Mouse (Mus musculus) midbrain, embryonic 15.5 days (tissue): ENCODE measurements at regions not wholly inside any gene's neighbourhood (a gene's known extent, or its start where the extent isn't known, plus 50 kb on each side); places are given as distances from the start of the nearest gene placed in this dataset.

Source experiments
- ATAC-seq: fragments of 200-750 bp; cut with Nextera tagmentation; replicated peaks from 2 replicates; pipeline ENCODE4 v1.8.0; 2017; ENCODE audit warnings: moderate TSS enrichment
- H3K27ac ChIP-seq: fragments of 300-500 bp; sonication (generic); 2 replicates; pipeline ENCODE4 v1.5.1; 2015; ENCODE audit warnings: mild to moderate bottlenecking, inconsistent platforms
- H3K27me3 ChIP-seq: fragments of 300-500 bp; sonication (generic); replicated peaks from 2 replicates; pipeline ENCODE4 v1.6.1; 2015; ENCODE audit warnings: inconsistent platforms
- H3K36me3 ChIP-seq: fragments of 300-500 bp; sonication (generic); replicated peaks from 2 replicates; pipeline ENCODE4 v1.6.1; 2015; ENCODE audit warnings: inconsistent platforms
- H3K4me1 ChIP-seq: fragments of 300-500 bp; sonication (generic); 2 replicates; pipeline ENCODE4 v1.6.1; 2015; ENCODE audit warnings: inconsistent platforms
- H3K4me2 ChIP-seq: fragments of 300-500 bp; sonication (generic); 2 replicates; pipeline ENCODE4 v1.6.1; 2015; ENCODE audit warnings: inconsistent platforms, mild to moderate bottlenecking, moderate library complexity
- H3K4me3 ChIP-seq: fragments of 300-500 bp; sonication (generic); 2 replicates; pipeline ENCODE4 v1.5.1; 2015; ENCODE audit warnings: mild to moderate bottlenecking, inconsistent platforms
- H3K9ac ChIP-seq: fragments of 300-500 bp; sonication (generic); 2 replicates; pipeline ENCODE4 v1.6.1; 2015; ENCODE audit warnings: mild to moderate bottlenecking, inconsistent platforms
- H3K9me3 ChIP-seq: fragments of 300-500 bp; sonication (generic); 2 replicates; pipeline ENCODE4 v1.6.1; 2016; ENCODE audit warnings: inconsistent platforms
- WGBS: fragments of 180-500 bp; shearing (Covaris S2); methylation state at CpG from one replicate; pipeline ENCODE4 v1.1.7; 2015; ENCODE audit warnings: mixed read lengths; 5-methylcytosine and 5-hydroxymethylcytosine counted together

DNA sequence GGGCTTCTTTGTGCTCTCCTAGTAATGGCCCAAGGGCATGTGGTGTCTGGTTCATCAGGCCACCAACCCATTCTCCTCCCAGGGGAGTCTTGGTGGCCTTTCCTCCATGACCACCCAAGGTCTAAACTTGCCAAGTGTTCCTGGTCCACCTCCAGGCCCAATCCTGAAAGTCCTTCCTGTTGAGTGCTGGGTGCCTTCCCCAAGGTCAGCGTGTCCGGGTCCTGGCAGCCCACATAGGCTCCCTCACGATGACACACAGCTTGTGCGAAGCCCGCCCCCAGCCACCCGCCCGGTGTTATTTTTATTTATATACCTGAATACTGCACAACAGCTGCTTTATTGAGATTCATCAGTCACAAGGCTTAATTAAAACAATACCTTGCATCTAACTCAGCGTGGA, 161.8 kb upstream of the A530016L24Rik start:
- H3K27me3 ChIP-seq = no peaks in the 10 kb centered on the region
- WGBS = 82% methylated on average over 8 of the region's 8 CpGs
- H3K9me3 ChIP-seq = no peaks in the 10 kb centered on the region
- H3K36me3 ChIP-seq = no peaks in the 10 kb centered on the region
- no peak overlapping the region for H3K9ac ChIP-seq
- H3K4me1 ChIP-seq = peaks cover 41% of the 10 kb centered on the region
- no peak overlapping the region for H3K4me3 ChIP-seq
- H3K4me2 ChIP-seq = no peak overlapping the region
- ATAC-seq = no peak
- no peak overlapping the region for H3K27ac ChIP-seq

- no peak overlapping the region for H3K9ac ChIP-seq
- 0 out of 2 replicates have a peak, but pooled peaks have one; percentile 10 for ATAC-seq
- H3K4me3 ChIP-seq = no peak overlapping the region
- H3K27me3 ChIP-seq = no peaks in the 10 kb centered on the region
- H3K9me3 ChIP-seq = no peaks in the 10 kb centered on the region
- H3K4me2 ChIP-seq = no peak overlapping the region
- no peaks in the 10 kb centered on the region for H3K36me3 ChIP-seq
- peaks cover 53% of the 10 kb centered on the region for H3K4me1 ChIP-seq
- H3K27ac ChIP-seq = peak overlapping the region; percentile 86
- 22% methylated on average over 8 of the region's 8 CpGs for WGBS
Observed at GRCm38 (mm10) chr12:112328809-112329575, 160.3 kb upstream of the A530016L24Rik start.

DNA sequence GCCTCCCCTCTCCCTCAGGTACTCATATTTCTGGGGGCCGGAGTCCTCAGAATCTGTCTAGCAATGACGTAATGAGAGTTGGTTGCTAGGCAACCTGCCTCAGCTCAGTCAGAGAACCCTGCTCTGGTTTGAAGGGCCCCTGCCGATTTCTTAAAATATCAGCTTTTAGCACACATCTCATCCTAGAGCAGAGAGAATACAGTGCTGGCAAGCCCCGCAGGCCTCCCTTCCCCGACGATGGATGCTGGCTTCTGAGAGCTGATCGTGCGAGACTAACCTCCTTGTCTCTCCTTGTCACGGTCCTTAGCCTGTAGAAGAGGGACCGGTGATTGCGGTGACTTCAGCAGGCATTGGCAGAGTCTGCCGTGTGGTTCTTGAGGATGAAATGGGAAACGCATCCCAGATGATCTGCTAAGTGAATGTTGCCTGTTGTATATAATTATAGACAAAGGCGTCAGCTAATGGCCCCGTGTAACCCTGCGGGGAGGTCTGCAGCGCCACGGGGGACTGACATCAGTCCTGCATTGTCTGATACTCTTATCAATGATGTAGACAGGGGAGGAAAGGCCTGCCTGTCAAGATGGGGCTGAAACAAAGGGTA, 159.4 kb upstream of the A530016L24Rik start:
- Histone ChIP-seq H3K4me3 (no peak overlapping the region), H3K4me2 (peak overlapping the region; percentile 22), H3K27ac (peak overlapping the region; percentile 86), H3K9me3 (no peaks in the 10 kb centered on the region), H3K4me1 (peaks cover 61% of the 10 kb centered on the region), H3K36me3 (no peaks in the 10 kb centered on the region), H3K27me3 (no peaks in the 10 kb centered on the region), H3K9ac (0 out of 2 replicates have a peak overlapping the region, but pooled peaks have one; percentile 6)
- 4% methylated on average over 18 of the region's 18 CpGs for WGBS
- ATAC-seq = peak; percentile 53

GRCm38 (mm10) chr12:112330557-112330956, 158.7 kb upstream of the A530016L24Rik start:
- peak overlapping the region; percentile 6; the same call in 1 of the 2 replicates for H3K9ac ChIP-seq
- WGBS = 51% methylated on average over 5 of the region's 5 CpGs
- no peaks in the 10 kb centered on the region for H3K27me3 ChIP-seq
- no peaks in the 10 kb centered on the region for H3K36me3 ChIP-seq
- no peak overlapping the region for H3K4me2 ChIP-seq
- H3K27ac ChIP-seq = peak overlapping the region; percentile 86
- peaks cover 69% of the 10 kb centered on the region for H3K4me1 ChIP-seq
- H3K4me3 ChIP-seq = no peak overlapping the region
- ATAC-seq = no peak
- no peaks in the 10 kb centered on the region for H3K9me3 ChIP-seq

- no peak for ATAC-seq
- 62% methylated on average over 16 of the region's 16 CpGs for WGBS
- Histone ChIP-seq H3K9me3 (no peaks in the 10 kb centered on the region), H3K36me3 (no peaks in the 10 kb centered on the region), H3K27ac (peak overlapping the region; percentile 86), H3K4me3 (no peak overlapping the region), H3K4me2 (no peak overlapping the region), H3K27me3 (no peaks in the 10 kb centered on the region), H3K9ac (no peak overlapping the region), H3K4me1 (peaks cover 74% of the 10 kb centered on the region)
Observed at GRCm38 (mm10) chr12:112331061-112331460, 158.2 kb upstream of the A530016L24Rik start.

- H3K36me3 ChIP-seq = no peaks in the 10 kb centered on the region
- peak; percentile 50 for ATAC-seq
- H3K27ac ChIP-seq = peak overlapping the region; percentile 77
- H3K4me1 ChIP-seq = peaks cover 91% of the 10 kb centered on the region
- H3K4me3 ChIP-seq = no peak overlapping the region
- 15% methylated on average over 19 of the region's 19 CpGs for WGBS
- H3K9me3 ChIP-seq = no peaks in the 10 kb centered on the region
- H3K9ac ChIP-seq = 0 out of 2 replicates have a peak overlapping the region, but pooled peaks have one; percentile 6
- no peak overlapping the region for H3K4me2 ChIP-seq
- no peaks in the 10 kb centered on the region for H3K27me3 ChIP-seq
Observed at GRCm38 (mm10) chr12:112333125-112334079, 155.8 kb upstream of the A530016L24Rik start.

DNA sequence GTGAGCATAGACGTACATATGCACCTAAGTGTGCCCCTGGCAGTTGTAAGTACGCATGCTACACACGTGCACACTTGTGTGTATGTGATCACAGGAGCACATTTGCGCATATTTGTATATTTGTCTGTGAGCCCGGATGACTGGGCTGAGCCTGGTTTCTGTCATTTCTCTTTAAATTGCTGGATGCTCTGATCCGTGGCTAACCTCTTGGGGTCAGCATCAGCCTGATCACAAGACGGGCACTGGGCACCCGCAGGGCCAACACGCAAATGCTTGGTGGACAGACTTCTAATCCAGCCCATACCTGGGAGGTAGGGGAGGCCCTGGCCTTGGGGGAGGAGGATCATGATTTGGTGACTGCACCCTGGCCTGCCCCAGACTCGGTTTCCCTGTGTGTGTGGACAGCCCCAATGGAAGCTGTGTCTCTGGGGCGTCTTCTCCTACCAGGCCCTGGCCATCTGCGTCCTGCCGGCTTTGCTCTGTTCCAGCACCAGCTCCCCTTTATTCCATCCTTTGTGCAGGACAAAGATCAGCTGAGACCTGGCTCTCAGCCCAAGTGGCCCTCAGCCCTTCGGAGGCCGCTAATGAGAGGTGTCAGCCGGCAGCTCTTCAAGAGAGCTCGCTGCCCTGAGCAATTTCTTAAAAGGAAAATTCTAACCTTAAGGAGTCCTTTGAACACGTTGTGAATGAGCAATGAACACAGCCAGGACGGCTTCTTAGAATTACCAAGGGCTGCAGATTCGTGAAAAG, 155.0 kb upstream of the A530016L24Rik start:
- Histone ChIP-seq H3K4me2 (no peak overlapping the region), H3K27me3 (no peaks in the 10 kb centered on the region), H3K36me3 (no peaks in the 10 kb centered on the region), H3K4me3 (no peak overlapping the region), H3K9ac (no peak overlapping the region), H3K9me3 (no peaks in the 10 kb centered on the region), H3K27ac (peak overlapping the region; percentile 77), H3K4me1 (peaks cover 86% of the 10 kb centered on the region)
- 0 out of 2 replicates have a peak, but pooled peaks have one; percentile 4 for ATAC-seq
- WGBS = 19% methylated on average over 20 of the region's 20 CpGs

DNA sequence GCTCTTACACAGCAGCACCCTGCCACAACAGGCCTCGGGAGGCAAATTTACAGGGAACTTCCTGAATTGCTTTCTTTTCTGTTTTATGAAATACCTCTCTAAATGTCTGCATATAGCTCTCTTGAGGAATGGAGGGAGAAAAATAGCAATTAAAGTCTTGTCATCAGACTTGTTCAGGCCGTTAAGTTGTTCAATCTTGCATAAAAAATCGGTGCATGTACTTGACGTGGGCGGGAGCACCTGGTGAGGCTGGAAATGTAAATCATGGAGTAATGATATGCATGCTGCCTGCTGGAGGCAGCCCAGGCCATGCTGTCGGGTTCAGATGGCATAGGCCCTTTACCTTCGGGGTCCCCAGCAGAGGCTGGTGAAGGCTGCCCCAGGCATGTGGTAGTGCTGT, 153.6 kb upstream of the A530016L24Rik start:
- Histone ChIP-seq H3K4me1 (peaks cover 80% of the 10 kb centered on the region), H3K27me3 (no peaks in the 10 kb centered on the region), H3K9ac (no peak overlapping the region), H3K9me3 (no peaks in the 10 kb centered on the region), H3K36me3 (no peaks in the 10 kb centered on the region), H3K4me3 (no peak overlapping the region), H3K27ac (peak overlapping the region; percentile 77), H3K4me2 (no peak overlapping the region)
- 39% methylated on average over 7 of the region's 7 CpGs for WGBS
- ATAC-seq = no peak

- no peak for ATAC-seq
- Histone ChIP-seq H3K9ac (no peak overlapping the region), H3K27ac (peak overlapping the region; percentile 77), H3K4me2 (no peak overlapping the region), H3K36me3 (no peaks in the 10 kb centered on the region), H3K27me3 (no peaks in the 10 kb centered on the region), H3K9me3 (no peaks in the 10 kb centered on the region), H3K4me3 (no peak overlapping the region), H3K4me1 (peaks cover 69% of the 10 kb centered on the region)
- whole genome bisulfite sequencing = 85% methylated on average over 9 of the region's 9 CpGs
Observed at GRCm38 (mm10) chr12:112336691-112337295, 152.5 kb upstream of the A530016L24Rik start.

GRCm38 (mm10) chr12:112337443-112337842, 151.8 kb upstream of the A530016L24Rik start:
- Histone ChIP-seq H3K4me1 (peaks cover 63% of the 10 kb centered on the region), H3K9ac (no peak overlapping the region), H3K9me3 (no peaks in the 10 kb centered on the region), H3K27ac (peak overlapping the region; percentile 53; the same call in 1 of the 2 replicates), H3K36me3 (no peaks in the 10 kb centered on the region), H3K4me3 (no peak overlapping the region), H3K27me3 (no peaks in the 10 kb centered on the region), H3K4me2 (no peak overlapping the region)
- ATAC-seq = no peak
- WGBS = 34% methylated on average over 11 of the region's 11 CpGs

DNA sequence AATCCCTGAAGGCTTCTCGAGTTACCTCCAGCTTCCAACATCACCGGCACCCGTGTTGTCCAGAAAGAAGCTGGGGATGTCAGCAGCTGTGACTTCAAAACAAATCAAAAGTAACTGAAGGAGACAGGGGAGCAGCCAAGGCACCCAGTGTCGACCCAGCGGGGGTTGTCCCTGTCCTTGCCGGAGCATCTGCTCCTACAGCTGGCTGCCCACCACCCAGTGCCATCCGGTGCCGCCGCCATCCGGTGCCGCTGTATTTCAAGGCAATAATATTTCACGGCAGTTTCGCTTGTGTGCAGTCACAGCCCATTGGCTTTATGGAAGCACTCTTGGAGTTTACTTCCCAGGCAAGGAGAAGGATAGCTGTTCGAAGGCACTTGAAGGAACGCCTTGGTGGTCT, 150.3 kb upstream of the A530016L24Rik start:
- H3K4me1 ChIP-seq = peaks cover 53% of the 10 kb centered on the region
- no peak for ATAC-seq
- no peak overlapping the region for H3K9ac ChIP-seq
- WGBS = 79% methylated on average over 15 of the region's 15 CpGs
- H3K4me3 ChIP-seq = no peak overlapping the region
- no peaks in the 10 kb centered on the region for H3K9me3 ChIP-seq
- H3K27me3 ChIP-seq = no peaks in the 10 kb centered on the region
- H3K36me3 ChIP-seq = no peaks in the 10 kb centered on the region
- H3K27ac ChIP-seq = no peak overlapping the region
- no peak overlapping the region for H3K4me2 ChIP-seq
